Mouse (Mus musculus) C2C12 (cell line): ENCODE results near the gene Gab1. TPM values are rescaled to one million over a fixed set of nuclear protein-coding genes. Genes with fewer than 3 reads are reported as not detected.

Experiments
- H3K27me3 ChIP-seq: one replicate; pipeline ENCODE4 v1.6.1; 2011; ENCODE audit not compliant: control insufficient read depth, insufficient read depth, insufficient read length
- H3K36me3 ChIP-seq: one replicate; pipeline ENCODE4 v1.6.1; 2011; ENCODE audit not compliant: control insufficient read depth, insufficient read depth
- H3K4me3 ChIP-seq: one replicate; pipeline ENCODE4 v1.5.1; 2011; ENCODE audit warnings: mild to moderate bottlenecking, control low read depth; ENCODE audit not compliant: poor library complexity, insufficient read depth, severe bottlenecking
- H3K79me2 ChIP-seq: one replicate; pipeline ENCODE4 v1.6.1; 2011; ENCODE audit not compliant: control insufficient read depth, insufficient read depth
- H3K79me3 ChIP-seq: one replicate; pipeline ENCODE4 v1.6.1; 2011; ENCODE audit warnings: low read depth, control low read depth
- H3ac ChIP-seq: one replicate; pipeline ENCODE3; 2011; ENCODE audit warnings: low read depth; ENCODE audit not compliant: control insufficient read depth, insufficient read length
- CEBPB ChIP-seq: IDR thresholded peaks from one replicate; pipeline ENCODE4 v1.6.1; 2011; ENCODE audit warnings: low read depth, mild to moderate bottlenecking, control low read depth, moderate library complexity
- CTCF ChIP-seq: IDR thresholded peaks from one replicate; pipeline ENCODE4 v1.5.1; 2011; ENCODE audit not compliant: control insufficient read depth, insufficient read depth, insufficient read length
- FOSL1 ChIP-seq: IDR thresholded peaks from one replicate; pipeline ENCODE4 v1.8.0; 2011; ENCODE audit warnings: mild to moderate bottlenecking, low read length; ENCODE audit not compliant: poor library complexity, insufficient read depth, severe bottlenecking
- MAX ChIP-seq: IDR thresholded peaks from one replicate; pipeline ENCODE4 v1.6.1; 2011; ENCODE audit warnings: mild to moderate bottlenecking, control low read depth
- MYOD1 ChIP-seq: IDR thresholded peaks from one replicate; pipeline ENCODE4 v1.6.1; 2011; ENCODE audit warnings: low read depth; ENCODE audit not compliant: control insufficient read depth, insufficient read length
- MYOG ChIP-seq: IDR thresholded peaks from one replicate; pipeline ENCODE4 v1.6.1; 2011; ENCODE audit not compliant: control insufficient read depth, insufficient read length; ENCODE audit errors: extremely low read depth
- USF1 ChIP-seq: IDR thresholded peaks from one replicate; pipeline ENCODE4 v1.6.1; 2011; ENCODE audit warnings: low read depth, mild to moderate bottlenecking, control low read depth, moderate library complexity
- polyA plus RNA-seq: library from polyadenylated mRNA; unstranded; fragments of >200 nt; fragmentation: generic; extraction: Trizol; gene quantifications from one replicate; pipeline ENCODE4 v1.2.1, GENCODE M21; 2012; ENCODE audit warnings: missing spikeins

Gene Gab1
- polyA plus RNA-seq, 1 experiment = 2.0 TPM

DNA sequence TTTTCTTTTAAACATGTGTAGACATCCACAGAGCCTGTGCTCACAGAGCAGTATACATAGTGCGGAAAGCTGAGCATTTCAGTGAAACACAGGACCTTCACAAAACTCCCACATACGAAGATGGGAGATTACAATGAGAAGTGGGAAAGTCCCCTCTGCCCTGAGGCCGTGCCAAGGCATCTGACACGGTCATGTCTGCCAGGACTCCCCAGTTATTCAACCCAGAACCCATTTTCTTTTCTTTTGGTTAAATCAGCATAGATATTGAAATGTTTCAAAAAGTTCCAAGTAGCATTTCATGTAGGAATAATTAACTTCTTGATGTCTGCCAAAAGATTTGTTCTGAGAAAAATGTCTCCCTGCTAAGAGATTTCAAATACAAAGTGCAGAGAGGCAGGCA lies 45.9 kb downstream of the Gab1 start:
- H3K4me3 ChIP-seq = no peak overlapping the region
- peaks cover 2% of the 10 kb centered on the region for H3K79me3 ChIP-seq
- no peak overlapping the region for H3ac ChIP-seq
- no peak for TF ChIP-seq MYOD1
- no peak for TF ChIP-seq MYOG
- no peak for TF ChIP-seq FOSL1
- TF ChIP-seq MAX = no peak
- no peak for TF ChIP-seq CTCF
- TF ChIP-seq USF1 = no peak
- TF ChIP-seq CEBPB = no peak
- H3K36me3 ChIP-seq = no peaks in the 10 kb centered on the region
- H3K27me3 ChIP-seq = no peaks in the 10 kb centered on the region
- H3K79me2 ChIP-seq = no peaks in the 10 kb centered on the region

GRCm38 (mm10) chr8:80832534-80832933 lies 47.8 kb downstream of the Gab1 start:
- Histone ChIP-seq H3K79me3 (peaks cover 2% of the 10 kb centered on the region), H3ac (no peak overlapping the region)

DNA sequence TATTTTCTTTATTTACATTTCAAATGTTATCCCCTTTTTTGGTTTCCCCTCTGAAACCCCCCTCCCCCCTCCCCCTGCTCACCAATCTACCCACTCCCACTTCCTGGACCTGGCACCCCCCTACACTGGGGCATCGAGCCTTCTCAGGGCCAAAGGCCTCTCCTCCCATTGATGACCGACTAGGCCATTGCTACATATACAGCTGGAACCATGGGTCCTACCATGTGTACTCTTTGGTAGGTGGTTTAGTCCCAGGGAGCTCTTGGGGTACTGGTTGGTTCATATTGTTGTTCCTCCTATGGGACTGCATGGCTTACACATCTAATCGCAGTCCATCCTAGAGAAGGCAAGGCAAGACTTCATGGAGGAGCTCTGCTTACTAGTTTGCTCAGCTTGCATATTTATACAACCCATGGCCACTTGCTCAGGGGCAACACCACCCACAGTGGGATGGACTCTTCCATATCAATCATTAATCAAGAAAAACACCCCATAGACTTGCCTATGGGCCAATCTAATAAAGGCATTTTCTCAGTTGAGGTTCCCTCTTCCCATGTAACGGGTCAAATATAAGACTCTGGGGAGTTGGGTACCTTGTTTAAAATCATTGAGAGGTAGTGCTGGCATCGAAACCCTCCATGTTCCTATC lies 48.3 kb downstream of the Gab1 start:
- H3K4me3 ChIP-seq = no peak overlapping the region
- no peak for TF ChIP-seq MAX
- TF ChIP-seq MYOD1 = no peak
- TF ChIP-seq CTCF = no peak
- no peak for TF ChIP-seq FOSL1
- H3K79me2 ChIP-seq = no peaks in the 10 kb centered on the region
- H3K27me3 ChIP-seq = no peaks in the 10 kb centered on the region
- no peak overlapping the region for H3ac ChIP-seq
- no peaks in the 10 kb centered on the region for H3K36me3 ChIP-seq
- peaks cover 2% of the 10 kb centered on the region for H3K79me3 ChIP-seq

More at GRCm38 (mm10) chr8:80832534-80832933, 47.8 kb downstream of the Gab1 start:
- H3K4me3 ChIP-seq = no peak overlapping the region
- H3K36me3 ChIP-seq = no peaks in the 10 kb centered on the region
- H3K27me3 ChIP-seq = no peaks in the 10 kb centered on the region
- no peak for TF ChIP-seq MAX
- TF ChIP-seq CTCF = no peak
- no peak for TF ChIP-seq MYOG
- TF ChIP-seq FOSL1 = no peak
- no peak for TF ChIP-seq CEBPB
- TF ChIP-seq USF1 = no peak
- no peak for TF ChIP-seq MYOD1
- H3K79me2 ChIP-seq = no peaks in the 10 kb centered on the region

DNA sequence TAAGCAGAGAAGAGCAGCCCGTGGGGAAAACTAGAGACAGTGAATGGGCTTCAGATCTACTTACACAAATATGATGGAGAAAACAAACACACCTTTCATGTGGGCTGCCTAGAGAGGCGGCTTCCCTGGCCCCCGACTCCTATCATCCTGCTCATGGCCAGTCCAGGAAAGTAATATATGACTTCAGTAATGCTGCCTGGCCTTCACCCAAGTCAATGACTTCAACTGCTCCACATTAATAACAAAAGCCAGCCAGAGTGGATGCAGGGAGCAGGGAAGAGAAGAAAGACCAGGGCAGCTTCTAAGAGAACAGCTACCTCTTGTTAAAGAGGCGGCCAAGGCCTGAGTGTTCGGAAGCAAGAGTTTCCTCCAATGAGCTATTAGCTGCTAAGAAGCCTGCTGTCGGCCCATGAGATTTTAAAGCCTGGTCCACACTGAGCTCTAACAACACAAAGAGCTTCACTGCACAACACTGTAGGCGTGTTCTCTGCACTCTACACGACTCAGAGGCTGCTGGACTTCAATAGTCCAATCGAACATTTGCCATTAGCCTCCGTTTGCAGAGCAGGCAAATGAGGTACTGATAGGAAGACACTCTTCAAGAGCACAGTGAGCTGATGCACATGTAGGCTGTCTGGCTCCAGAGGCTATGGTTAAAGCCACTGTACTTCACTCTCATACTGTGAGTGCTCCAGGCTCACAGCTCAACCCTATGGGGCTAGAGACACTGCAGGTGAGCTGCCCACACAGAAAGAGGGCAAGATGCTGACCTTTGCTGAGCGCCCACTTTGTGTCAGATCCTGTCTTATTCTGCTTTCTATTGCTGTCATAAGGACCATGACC lies 49.4 kb downstream of the Gab1 start:
- Histone ChIP-seq H3K4me3 (no peak overlapping the region), H3K79me3 (peaks cover 2% of the 10 kb centered on the region), H3K36me3 (no peaks in the 10 kb centered on the region), H3ac (no peak overlapping the region), H3K27me3 (no peaks in the 10 kb centered on the region), H3K79me2 (no peaks in the 10 kb centered on the region)
- TF ChIP-seq CEBPB (no peak), MYOD1 (no peak), MAX (no peak), FOSL1 (no peak), MYOG (no peak)

GRCm38 (mm10) chr8:80830141-80830540 lies 50.2 kb downstream of the Gab1 start:
- Histone ChIP-seq H3K27me3 (no peaks in the 10 kb centered on the region), H3K36me3 (no peaks in the 10 kb centered on the region), H3K79me2 (no peaks in the 10 kb centered on the region), H3ac (no peak overlapping the region), H3K79me3 (peaks cover 2% of the 10 kb centered on the region), H3K4me3 (no peak overlapping the region)
- TF ChIP-seq MAX = no peak
- no peak for TF ChIP-seq MYOD1
- no peak for TF ChIP-seq FOSL1
- TF ChIP-seq CTCF = no peak
- no peak for TF ChIP-seq CEBPB
- no peak for TF ChIP-seq MYOG
- no peak for TF ChIP-seq USF1
